Mouse (Mus musculus) intestine, embryonic 15.5 days (tissue): Measurements from ENCODE around the gene Rpl28. TPM values are rescaled to one million over a fixed set of nuclear protein-coding genes. Genes with fewer than 3 reads are reported as not detected.
A peak's percentile ranks its signal among the peaks of the same experiment; 100 is the strongest.

Experiments
- ATAC-seq: fragments of 200-750 bp; cut with Nextera tagmentation; 2 replicates; pipeline ENCODE4 v1.8.0; 2017; ENCODE audit warnings: moderate TSS enrichment, moderate library complexity
- H3K27ac ChIP-seq: fragments of 300-500 bp; sonication (generic); 2 replicates; pipeline ENCODE4 v1.5.1; 2015; ENCODE audit warnings: mild to moderate bottlenecking, inconsistent platforms
- H3K27me3 ChIP-seq: fragments of 300-500 bp; sonication (generic); replicated peaks from 2 replicates; pipeline ENCODE4 v1.6.1; 2015; ENCODE audit warnings: inconsistent platforms
- H3K36me3 ChIP-seq: fragments of 300-500 bp; sonication (generic); 2 replicates; pipeline ENCODE4 v1.6.1; 2015; ENCODE audit warnings: inconsistent platforms
- H3K4me1 ChIP-seq: fragments of 300-500 bp; sonication (generic); replicated peaks from 2 replicates; pipeline ENCODE4 v1.6.1; 2015; ENCODE audit warnings: inconsistent platforms
- H3K4me2 ChIP-seq: fragments of 300-500 bp; sonication (generic); replicated peaks from 2 replicates; pipeline ENCODE4 v1.6.1; 2015; ENCODE audit warnings: mild to moderate bottlenecking, inconsistent platforms
- H3K4me3 ChIP-seq: fragments of 300-500 bp; sonication (generic); replicated peaks from 2 replicates; pipeline ENCODE4 v1.5.1; 2015; ENCODE audit warnings: inconsistent platforms
- H3K9ac ChIP-seq: fragments of 300-500 bp; sonication (generic); 2 replicates; pipeline ENCODE4 v1.6.1; 2015; ENCODE audit warnings: inconsistent platforms
- H3K9me3 ChIP-seq: fragments of 300-500 bp; sonication (generic); 2 replicates; pipeline ENCODE4 v1.6.1; 2016; ENCODE audit warnings: inconsistent platforms
- WGBS: fragments of 180-500 bp; shearing (Covaris S2); methylation state at CpG from one replicate; pipeline ENCODE4 v1.1.7; 2015; 5-methylcytosine and 5-hydroxymethylcytosine counted together
- polyA plus RNA-seq: library from polyadenylated mRNA; unstranded; fragments of >200 nt; fragmentation: Nextera tagmentation; extraction: Ambion mirVana; gene quantifications from 2 replicates; pipeline ENCODE4 v1.2.1, GENCODE M21; 2015

Rpl28 gene
- polyA plus RNA-seq, 1 experiment from 2014 or later = 328 TPM

DNA sequence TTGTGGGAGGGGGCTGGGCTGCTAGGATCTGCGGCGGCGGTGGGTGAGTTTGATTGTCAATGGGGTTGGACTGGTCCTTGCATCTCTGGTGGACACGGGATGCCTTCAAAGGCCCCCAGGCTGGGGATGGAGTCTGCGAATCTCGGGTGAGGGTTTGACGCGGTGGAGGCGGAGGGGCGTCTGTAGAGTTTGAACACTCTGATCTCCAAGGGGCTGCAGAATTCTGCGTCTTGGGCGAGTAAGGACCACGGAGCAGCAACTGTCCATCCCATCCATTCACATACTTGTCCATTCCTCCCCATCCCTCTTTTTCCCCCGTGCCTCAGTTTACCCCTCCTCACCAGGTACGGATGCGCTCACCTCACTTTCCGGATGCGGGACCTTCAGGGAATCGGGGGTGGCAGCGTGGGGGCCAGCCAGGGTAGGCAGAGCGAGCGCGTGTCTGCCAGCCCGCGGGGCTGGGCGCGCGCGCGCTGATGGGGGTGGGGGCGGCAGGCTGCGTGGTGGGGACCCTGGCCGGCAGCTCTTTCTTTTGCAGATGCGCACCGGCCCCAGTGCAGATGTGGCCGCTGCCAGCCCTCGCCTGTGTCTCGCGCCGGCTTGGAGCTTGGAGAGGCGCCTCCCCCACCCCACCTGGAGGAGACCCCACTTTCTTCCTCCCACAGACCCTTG lies 51.7 kb downstream of the Rpl28 start, which contains the start of gene Shisa7:
TSS of gene Shisa7 (minus strand) at position 452 of the 672 bp plus-strand sequence.
- no peaks in the 10 kb centered on the region for H3K36me3 ChIP-seq
- peaks cover 18% of the 10 kb centered on the region for H3K4me1 ChIP-seq
- H3K27me3 ChIP-seq = peaks cover 39% of the 10 kb centered on the region
- peak within 1 kb of the TSS; percentile 22 for H3K9ac ChIP-seq
- H3K27ac ChIP-seq = no peak within 1 kb of the TSS
- ATAC-seq = peak; percentile 63
- 1% methylated on average over 41 of the region's 41 CpGs for WGBS
- no peaks in the 10 kb centered on the region for H3K9me3 ChIP-seq
- peak within 1 kb of the TSS; percentile 41 for H3K4me3 ChIP-seq
- H3K4me2 ChIP-seq = peak within 1 kb of the TSS; percentile 91

Other genes with a start within 250 kb of the Rpl28 start
- gene Syt5, start 245.3 kb upstream of the Rpl28 start, polyA plus RNA-seq = 7.3 and 7.7 TPM in 2 replicates
- gene Ptprh, start 188.8 kb upstream of the Rpl28 start, polyA plus RNA-seq = 1.1 and 1.6 TPM in 2 replicates
- gene Tmem86b, start 161.5 kb upstream of the Rpl28 start, polyA plus RNA-seq = 9.1 and 11.7 TPM in 2 replicates
- gene Ppp6r1, start 133.9 kb upstream of the Rpl28 start, polyA plus RNA-seq = 8.1 and 9.0 TPM in 2 replicates
- gene Hspbp1, start 107.8 kb upstream of the Rpl28 start, polyA plus RNA-seq = 92.4 and 98.2 TPM in 2 replicates
- gene Brsk1, start 102.3 kb upstream of the Rpl28 start, polyA plus RNA-seq = 0.63 and 1.1 TPM in 2 replicates
- gene Tmem150b, start 67.6 kb upstream of the Rpl28 start, polyA plus RNA-seq = 2.2 and 3.6 TPM in 2 replicates
- 63.7 and 66.8 TPM in 2 replicates for gene Kmt5c, start 52.8 kb upstream of the Rpl28 start, polyA plus RNA-seq
- 45.5 and 53.0 TPM in 2 replicates for gene Cox6b2, start 39.8 kb upstream of the Rpl28 start, polyA plus RNA-seq
- not detected in 2 replicates for gene Fam71e2, start 21.6 kb upstream of the Rpl28 start, polyA plus RNA-seq
- gene Il11, start 10.0 kb upstream of the Rpl28 start, polyA plus RNA-seq = 0.14 and 0.24 TPM in 2 replicates
- 1.1 and 1.8 TPM in 2 replicates for gene Tmem190, start 9.9 kb upstream of the Rpl28 start, polyA plus RNA-seq
- 40.4 and 40.6 TPM in 2 replicates for gene Tmem238, start 3.2 kb upstream of the Rpl28 start, polyA plus RNA-seq
- 303 and 321 TPM in 2 replicates for gene Ube2s, start 19.7 kb downstream of the Rpl28 start, polyA plus RNA-seq
- 0.21 and 0.27 TPM in 2 replicates for gene Shisa7, start 51.8 kb downstream of the Rpl28 start, polyA plus RNA-seq
- 9.7 and 15.5 TPM in 2 replicates for gene Isoc2b, start 77.4 kb downstream of the Rpl28 start, polyA plus RNA-seq
- gene Isoc2a, start 84.3 kb downstream of the Rpl28 start, polyA plus RNA-seq = 0.68 and 1.0 TPM in 2 replicates
- not detected in 2 replicates for gene Gm36210, start 113.6 kb downstream of the Rpl28 start, polyA plus RNA-seq
- gene Zfp628, start 122.3 kb downstream of the Rpl28 start, polyA plus RNA-seq = 2.9 and 3.4 TPM in 2 replicates
- 3.0 and 3.5 TPM in 2 replicates for gene Nat14, start 129.2 kb downstream of the Rpl28 start, polyA plus RNA-seq
- 2.7 and 3.5 TPM in 2 replicates for gene Ssc5d, start 132.9 kb downstream of the Rpl28 start, polyA plus RNA-seq
- gene Sbk2, start 171.5 kb downstream of the Rpl28 start, polyA plus RNA-seq = 0.23 and 0.39 TPM in 2 replicates
- gene Sbk3, start 178.3 kb downstream of the Rpl28 start, polyA plus RNA-seq = not detected in 2 replicates
- 22.2 and 24.6 TPM in 2 replicates for gene Zfp579, start 203.3 kb downstream of the Rpl28 start, polyA plus RNA-seq
- gene Zfp524, start 221.5 kb downstream of the Rpl28 start, polyA plus RNA-seq = 20.2 and 21.4 TPM in 2 replicates
- gene Fiz1, start 221.8 kb downstream of the Rpl28 start, polyA plus RNA-seq = 37.0 and 38.5 TPM in 2 replicates
- 1.6 TPM in 2 replicates for gene Gm44973, start 222.6 kb downstream of the Rpl28 start, polyA plus RNA-seq
- gene Zfp865, start 227.5 kb downstream of the Rpl28 start, polyA plus RNA-seq = 5.5 and 5.6 TPM in 2 replicates
- 13.4 TPM in 2 replicates for gene Ccdc106, start 227.7 kb downstream of the Rpl28 start, polyA plus RNA-seq
- gene 4632433K11Rik, start 241.2 kb downstream of the Rpl28 start, polyA plus RNA-seq = not detected in 2 replicates
- 6.0 and 6.5 TPM in 2 replicates for gene Zfp784, start 245.6 kb downstream of the Rpl28 start, polyA plus RNA-seq